Mouse (Mus musculus): ENCODE data around the gene Sh2b2. TPM values are rescaled to one million over a fixed set of nuclear protein-coding genes. Genes with fewer than 3 reads are reported as not detected.

The Sh2b2 gene
- total RNA-seq, 2 experiments from 2014 or later = 0.43 to 0.83 TPM

- intact Hi-C loops (cut with DNase I) = loop anchor here (1.0 kb wide), 1 partner anchor 51 kb away; no protein-coding TSS in a partner anchor
These were observed 59.6 kb downstream of the Sh2b2 start for GRCm38 (mm10) chr5:136186723-136187122.

GRCm38 (mm10) chr5:136183766-136184165, 62.6 kb downstream of the Sh2b2 start:
- DNase-seq = no peak
- intact Hi-C loops (cut with DNase I) = no loop called here

More at GRCm38 (mm10) chr5:136186723-136187122, 59.6 kb downstream of the Sh2b2 start:
- peak; percentile 50 to 54 for DNase-seq

GRCm38 (mm10) chr5:136182830-136183229, 63.5 kb downstream of the Sh2b2 start:
- intact Hi-C loops (cut with DNase I) = no loop called here
- DNase-seq = no peak

DNA sequence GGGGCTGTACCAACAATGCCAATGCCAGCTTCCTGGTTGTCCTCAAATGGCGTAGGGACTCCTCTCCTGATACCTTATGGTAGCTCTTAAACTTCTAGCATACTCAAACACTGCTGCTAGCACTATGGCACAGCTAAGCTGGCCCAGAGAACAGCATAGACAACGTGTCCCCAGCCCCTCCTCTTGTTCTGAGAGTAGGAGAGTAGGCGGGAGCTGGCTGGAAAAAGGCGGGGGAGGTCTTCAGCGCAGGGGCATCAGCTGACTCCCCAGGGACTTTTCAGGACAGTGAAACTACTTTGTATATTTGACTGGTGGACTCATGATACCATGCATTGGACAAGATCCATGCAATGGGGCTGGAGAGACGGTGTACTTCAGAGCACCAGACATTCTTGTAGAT, 64.3 kb downstream of the Sh2b2 start:
- intact Hi-C loops (cut with DNase I) = no loop called here
- no peak for DNase-seq

GRCm38 (mm10) chr5:136181197-136181596, 65.2 kb downstream of the Sh2b2 start:
- DNase-seq = no peak
- intact Hi-C loops (cut with DNase I) = no loop called here

DNA sequence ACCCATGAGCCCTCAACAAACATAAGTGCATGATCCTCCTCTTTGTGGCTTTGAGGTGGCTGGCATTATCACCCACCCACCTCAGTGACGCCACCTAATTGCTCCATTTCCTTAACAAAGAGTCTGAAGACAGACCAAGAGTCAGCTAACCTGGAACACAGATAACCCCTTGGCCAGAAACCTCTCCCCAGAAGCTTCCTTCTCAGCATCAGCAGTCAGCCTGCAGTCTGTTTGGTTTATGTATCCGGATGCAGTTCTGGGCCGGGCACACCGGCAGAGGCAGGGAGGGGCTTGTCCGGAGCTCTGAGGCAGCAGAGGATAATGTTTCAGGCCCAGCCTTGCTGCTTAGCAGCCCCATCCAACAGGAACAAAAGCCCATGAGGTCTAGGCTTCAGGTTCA, 66.8 kb downstream of the Sh2b2 start:
- intact Hi-C loops (cut with DNase I) = no loop called here
- no peak for DNase-seq

GRCm38 (mm10) chr5:136173606-136174463, 72.5 kb downstream of the Sh2b2 start:
- DNase-seq = peak in 1 of 2 experiments; percentile 30
- intact Hi-C loops (cut with DNase I) = no loop called here

GRCm38 (mm10) chr5:136172939-136173338, 73.4 kb downstream of the Sh2b2 start:
- intact Hi-C loops (cut with DNase I) = no loop called here
- DNase-seq = no peak

GRCm38 (mm10) chr5:136171363-136172341, 74.7 kb downstream of the Sh2b2 start:
- DNase-seq = no peak
- intact Hi-C loops (cut with DNase I) = no loop called here

DNA sequence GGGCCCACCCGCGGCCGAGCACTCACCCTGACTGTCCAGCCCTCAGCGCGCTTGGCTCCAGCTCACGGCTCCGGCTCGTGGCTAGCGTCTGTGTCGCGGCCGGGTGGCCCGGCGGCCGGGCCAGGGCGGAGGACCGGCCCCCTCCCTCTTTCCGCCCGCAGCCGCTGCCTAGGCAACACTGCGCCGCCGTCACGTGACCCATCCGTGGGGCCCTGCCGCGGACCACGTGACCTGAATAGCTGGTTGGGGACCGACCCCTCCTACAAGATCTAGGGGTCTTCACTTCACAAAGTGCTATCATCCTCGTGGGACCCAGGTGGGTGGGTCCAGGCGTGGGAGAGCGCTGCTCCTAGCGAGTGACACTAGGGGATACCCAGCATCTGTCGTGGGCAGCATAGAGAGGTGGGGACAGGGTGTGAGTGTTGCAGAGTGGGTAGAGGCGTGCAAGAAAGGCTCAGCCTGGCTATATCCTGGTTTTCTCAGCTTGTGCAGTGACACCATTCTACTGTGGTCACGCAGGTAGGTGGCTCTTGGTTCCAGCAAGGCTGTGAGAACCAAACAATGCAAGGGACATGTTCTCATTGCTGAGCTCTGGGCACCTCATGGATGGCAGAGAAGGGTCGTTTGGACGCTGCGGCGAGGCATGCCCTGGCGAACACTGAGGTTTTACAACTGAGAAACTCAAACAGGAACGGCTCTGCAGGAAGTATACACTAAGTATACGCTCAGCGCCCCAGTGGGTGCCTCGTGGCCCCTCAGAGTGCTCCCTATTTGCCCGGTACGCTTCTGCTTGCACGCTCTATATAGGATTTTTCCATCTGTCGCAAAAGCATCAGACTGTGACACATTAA, 75.6 kb downstream of the Sh2b2 start, which contains the start of gene Orai2:
Gene Orai2 (minus strand): TSS at position 202 of the 851 bp plus-strand sequence.
- intact Hi-C loops (cut with DNase I) = no loop called here
- peak; percentile 77 to 81 for DNase-seq

GRCm38 (mm10) chr5:136169626-136170511, 76.5 kb downstream of the Sh2b2 start:
- intact Hi-C loops (cut with DNase I) = no loop called here
- peak; percentile 33 to 50 for DNase-seq

Other genes with a start within 250 kb of the Sh2b2 start
- gene Upk3b, start 208.1 kb downstream of the Sh2b2 start, total RNA-seq (2021) = 10 to 100 TPM; 17.9 to 28.6 TPM
- not detected for gene Upk3bl, start 192.1 kb downstream of the Sh2b2 start, total RNA-seq (2021)
- 1 to 10 TPM; 6.4 to 9.2 TPM for gene Rasa4, start 162.6 kb downstream of the Sh2b2 start, total RNA-seq (2021)
- gene Polr2j, start 129.9 kb downstream of the Sh2b2 start, total RNA-seq (2021) = 10 to 100 TPM; 74.0 to 76.8 TPM
- gene Lrwd1, start 110.5 kb downstream of the Sh2b2 start, total RNA-seq (2021) = 1 to 10 TPM; 5.7 to 6.6 TPM
- 1 to 10 TPM; 4.4 to 4.7 TPM for gene Alkbh4, start 110.4 kb downstream of the Sh2b2 start, total RNA-seq (2021)
- 1 to 10 TPM; 1.2 to 1.3 TPM for gene Orai2, start 75.8 kb downstream of the Sh2b2 start, total RNA-seq (2021)
- 10 to 100 TPM; 15.2 to 20.5 TPM for gene Prkrip1, start 47.6 kb downstream of the Sh2b2 start, total RNA-seq (2021)